Mouse (Mus musculus) Patski (cell line): Measurements from ENCODE around the gene 1700010B08Rik. TPM values are rescaled to one million over a fixed set of nuclear protein-coding genes. Genes with fewer than 3 reads are reported as not detected.

Source experiments
- ATAC-seq: fragments of 100-300 bp; one replicate; pipeline ENCODE4 v1.8.0; 2021
- CTCF ChIA-PET: fragments of 350-600 bp; sonication (Branson Sonifier 250); formaldehyde crosslinking; loops from one replicate; lab custom pipeline; 2022; ENCODE audit warnings: inconsistent platforms; lab: Charles Lee
- POLR2A ChIA-PET: fragments of 350-600 bp; sonication (Branson Sonifier 250); formaldehyde crosslinking; loops from one replicate; lab custom pipeline; 2022; ENCODE audit warnings: antibody characterized with exemption, inconsistent platforms; lab: Charles Lee
- DNase-seq: peaks from one replicate; pipeline ENCODE4 v3.0.0-alpha.2; 2011; ENCODE audit warnings: low read depth, low spot score
- H3K27me3 ChIP-seq: fragments of 371-371 bp; one replicate; pipeline ENCODE4 v1.5.1; 2021
- CTCF ChIP-seq: fragments of 100-300 bp; IDR thresholded peaks from one replicate; pipeline ENCODE4 v1.5.1; 2021
- in situ Hi-C: fragments of 300-500 bp; cut with MboI; formaldehyde crosslinking; loops from 3 replicates; pipeline ENCODE4 v1.11.1; 2018; ENCODE audit warnings: low pct_unique_long_range_greater_than_20kb, mixed read lengths
- polyA plus RNA-seq: library from polyadenylated mRNA; unstranded; gene quantifications from one replicate; pipeline ENCODE4 v1.2.3, GENCODE M21; 2021

1700010B08Rik gene
- polyA plus RNA-seq, 1 experiment from 2014 or later: not detected

- ChIA-PET CTCF (interaction anchor here (1.6 to 2.3 kb wide), 2 partner anchors 9 to 20 kb away, joined by 4 to 7 read pairs; no protein-coding TSS in a partner anchor), POLR2A (no interaction called here)
- no peak for ATAC-seq
- in situ Hi-C loops: no loop called here
- DNase-seq: no peak
- H3K27me3 ChIP-seq: no peaks in the 10 kb centered on the region
- no peak for TF ChIP-seq CTCF
Observed at GRCm38 (mm10) chr2:173769183-173769582, 50.0 kb downstream of the 1700010B08Rik start.

GRCm38 (mm10) chr2:173770620-173771019 is 51.4 kb downstream of the 1700010B08Rik start:
- in situ Hi-C loops: no loop called here
- CTCF ChIA-PET: interaction anchor here (0.9 to 1.3 kb wide), 3 partner anchors 9 to 15 kb away, joined by 3 to 4 read pairs (median 3); no protein-coding TSS in a partner anchor

More at GRCm38 (mm10) chr2:173770620-173771019, 51.4 kb downstream of the 1700010B08Rik start:
- H3K27me3 ChIP-seq: no peaks in the 10 kb centered on the region
- POLR2A ChIA-PET: no interaction called here
- DNase-seq: peak; percentile 28
- TF ChIP-seq CTCF: no peak
- ATAC-seq: peak; percentile 93

Other genes starting within 250 kb of the 1700010B08Rik start
- gene 1700021F07Rik, start 196.8 kb upstream of the 1700010B08Rik start, polyA plus RNA-seq: not detected
- gene Ankrd60, start 141.1 kb upstream of the 1700010B08Rik start, polyA plus RNA-seq: not detected
- 38.3 TPM for gene Rab22a, start 59.7 kb upstream of the 1700010B08Rik start, polyA plus RNA-seq
- gene Vapb, start 18.1 kb downstream of the 1700010B08Rik start, polyA plus RNA-seq: 122 TPM